Mouse (Mus musculus) thymus, adult 2 months (tissue): ENCODE data around the gene Polr3h. TPM values are rescaled to one million over a fixed set of nuclear protein-coding genes. Genes with fewer than 3 reads are reported as not detected.

ENCODE experiments used
- DNase-seq: peaks from one replicate; pipeline ENCODE4 v3.0.0; 2021
- H3K27ac ChIP-seq: fragments of 200-500 bp; 2 replicates; pipeline ENCODE4 v1.5.1; 2012; ENCODE audit warnings: low read length, control low read depth; ENCODE audit not compliant: control insufficient read depth, insufficient read depth
- H3K27me3 ChIP-seq: fragments of 200-500 bp; 2 replicates; pipeline ENCODE4 v1.6.1; 2012; ENCODE audit warnings: mild to moderate bottlenecking, low read length, moderate library complexity, mixed read lengths; ENCODE audit not compliant: control insufficient read depth, insufficient read depth
- H3K36me3 ChIP-seq: fragments of 200-500 bp; 2 replicates; pipeline ENCODE4 v1.6.1; 2012; ENCODE audit warnings: mild to moderate bottlenecking, low read length, moderate library complexity; ENCODE audit not compliant: control insufficient read depth, insufficient read depth
- H3K4me1 ChIP-seq: fragments of 200-500 bp; replicated peaks from 2 replicates; pipeline ENCODE4 v1.6.1; 2012; ENCODE audit warnings: low read length; ENCODE audit not compliant: control insufficient read depth, insufficient read depth
- H3K4me3 ChIP-seq: fragments of 200-500 bp; 2 replicates; pipeline ENCODE4 v1.5.1; 2012; ENCODE audit warnings: mild to moderate bottlenecking, low read length, control low read depth, moderate library complexity; ENCODE audit not compliant: control insufficient read depth, insufficient read depth
- CTCF ChIP-seq: fragments of 200-500 bp; IDR thresholded peaks from 2 replicates; pipeline ENCODE4 v1.5.1; 2012; ENCODE audit warnings: mild to moderate bottlenecking, control low read depth, low read length, moderate library complexity, borderline replicate concordance; ENCODE audit not compliant: control insufficient read depth, poor library complexity, insufficient read depth; ENCODE audit errors: extremely low read depth
- POLR2A ChIP-seq: fragments of 200-500 bp; IDR thresholded peaks from 2 replicates; pipeline ENCODE4 v1.6.1; 2012; ENCODE audit warnings: mild to moderate bottlenecking, low read length, control low read depth, moderate library complexity; ENCODE audit not compliant: control insufficient read depth, poor library complexity, insufficient read depth; ENCODE audit errors: extremely low read depth
- WGBS: fragments of 180-500 bp; shearing (Covaris S2); methylation state at CpG from one replicate; pipeline ENCODE4 v1.1.7; 2018; 5-methylcytosine and 5-hydroxymethylcytosine counted together
- polyA plus RNA-seq: library from polyadenylated mRNA; depleted of rRNA; stranded (reverse); fragments of >200 nt; gene quantifications from 2 replicates; pipeline ENCODE4 v1.2.3, GENCODE M21; 2012

Gene Polr3h
- polyA plus RNA-seq, 1 experiment = 16.7 TPM

GRCm38 (mm10) chr15:81950716-81951115 lies 24.7 kb upstream of the Polr3h start:
- no peak for DNase-seq
- Histone ChIP-seq H3K27ac (no peak overlapping the region), H3K4me3 (no peak overlapping the region), H3K4me1 (no peaks in the 10 kb centered on the region), H3K27me3 (no peaks in the 10 kb centered on the region), H3K36me3 (peaks cover 18% of the 10 kb centered on the region)
- TF ChIP-seq CTCF = no peak
- 97% methylated on average over 5 of the region's 5 CpGs for WGBS

- Histone ChIP-seq H3K27ac (no peak overlapping the region), H3K27me3 (no peaks in the 10 kb centered on the region), H3K4me1 (no peaks in the 10 kb centered on the region), H3K4me3 (no peak overlapping the region), H3K36me3 (peaks cover 10% of the 10 kb centered on the region)
- no peak for DNase-seq
- TF ChIP-seq POLR2A = no peak
- no peak for TF ChIP-seq CTCF
- WGBS = 90% methylated on average over 11 of the region's 11 CpGs
Observed at GRCm38 (mm10) chr15:81949476-81950131, 23.6 kb upstream of the Polr3h start.

GRCm38 (mm10) chr15:81949076-81949475 lies 23.0 kb upstream of the Polr3h start:
- no peak overlapping the region for H3K4me3 ChIP-seq
- H3K27me3 ChIP-seq = no peaks in the 10 kb centered on the region
- DNase-seq = no peak
- no peaks in the 10 kb centered on the region for H3K4me1 ChIP-seq
- H3K27ac ChIP-seq = no peak overlapping the region
- peaks cover 6% of the 10 kb centered on the region for H3K36me3 ChIP-seq
- WGBS = 80% methylated on average over 10 of the region's 10 CpGs
- TF ChIP-seq POLR2A = no peak
- TF ChIP-seq CTCF = no peak

GRCm38 (mm10) chr15:81943176-81943749 lies 17.2 kb upstream of the Polr3h start:
- no peak overlapping the region for H3K27ac ChIP-seq
- H3K4me1 ChIP-seq = no peaks in the 10 kb centered on the region; the same call in 1 of the 2 replicates
- H3K27me3 ChIP-seq = no peaks in the 10 kb centered on the region
- H3K4me3 ChIP-seq = no peak overlapping the region
- no peaks in the 10 kb centered on the region for H3K36me3 ChIP-seq
- TF ChIP-seq CTCF = no peak
- DNase-seq = no peak
- WGBS = 69% methylated on average over 9 of the region's 9 CpGs

- TF ChIP-seq POLR2A = no peak
- no peak for TF ChIP-seq CTCF
- 96% methylated on average over 2 of the region's 2 CpGs for WGBS
- peaks cover 4% of the 10 kb centered on the region for H3K4me1 ChIP-seq
Observed at GRCm38 (mm10) chr15:81941010-81941409, 15.0 kb upstream of the Polr3h start.

GRCm38 (mm10) chr15:81940219-81940618 lies 14.2 kb upstream of the Polr3h start:
- TF ChIP-seq CTCF (no peak), POLR2A (no peak)
- Histone ChIP-seq H3K36me3 (no peaks in the 10 kb centered on the region), H3K27ac (no peak overlapping the region), H3K27me3 (no peaks in the 10 kb centered on the region), H3K4me1 (peaks cover 4% of the 10 kb centered on the region), H3K4me3 (no peak overlapping the region)
- 98% methylated on average over 5 of the region's 5 CpGs for WGBS
- no peak for DNase-seq

More at GRCm38 (mm10) chr15:81941010-81941409, 15.0 kb upstream of the Polr3h start:
- Histone ChIP-seq H3K36me3 (no peaks in the 10 kb centered on the region), H3K4me3 (no peak overlapping the region), H3K27me3 (no peaks in the 10 kb centered on the region), H3K27ac (no peak overlapping the region)
- DNase-seq = no peak

GRCm38 (mm10) chr15:81939774-81940173 lies 13.7 kb upstream of the Polr3h start:
- Histone ChIP-seq H3K4me1 (peaks cover 4% of the 10 kb centered on the region), H3K4me3 (no peak overlapping the region), H3K27me3 (no peaks in the 10 kb centered on the region), H3K27ac (no peak overlapping the region), H3K36me3 (no peaks in the 10 kb centered on the region)
- WGBS = 96% methylated on average over 4 of the region's 4 CpGs
- DNase-seq = no peak
- TF ChIP-seq POLR2A (no peak), CTCF (no peak)
